In the genomic region with DNA sequence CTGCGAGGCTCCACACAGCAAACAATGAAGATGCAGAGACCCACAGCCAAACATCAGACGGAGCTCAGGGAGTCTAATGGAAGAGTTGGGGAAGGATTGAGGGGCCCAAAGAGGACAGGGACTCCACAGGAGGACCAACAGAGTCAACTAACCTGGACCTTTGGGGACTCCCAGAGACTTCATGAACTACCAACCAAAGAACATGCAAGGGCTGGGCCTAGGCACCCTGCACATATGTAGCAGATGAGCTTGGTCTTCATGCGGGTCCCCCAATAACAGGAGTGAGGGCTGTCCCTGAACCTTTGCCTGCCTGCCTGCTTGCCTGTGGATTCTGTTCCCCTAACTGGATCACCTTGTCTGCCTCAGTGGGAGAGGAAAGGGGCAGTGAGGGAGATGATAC, we compare ENCODE assay signal across 19 mouse cellular contexts.
DNase-seq lines count a peak whose midpoint lies in the region; ATAC-seq lines count a peak whose summit lies in the region.
"Had no signal": no experiment of that assay in that cellular context is flagged by ENCODE, and none has a peak within 500 bp of the region (broad histone marks: within the 10 kb centered on the region; RNA-seq: fewer than 3 reads in every experiment).

No protein-coding gene starts in this region.

- H3K36me3 ChIP-seq in midbrain, embryonic 11.5 days (ENCODE audit: control insufficient read depth, insufficient read depth, low read length) = peaks cover 8% of the 10 kb centered on the region
- H3K36me3 ChIP-seq in midbrain, embryonic 10.5 days = peaks cover 56% of the 10 kb centered on the region

- no peak overlapping the region for H3K27ac ChIP-seq in midbrain, embryonic 11.5 days (ENCODE audit: low read depth, low read length)
- no peak overlapping the region for H3K27ac ChIP-seq in midbrain, embryonic 10.5 days (replicated peaks)

- peak; percentile 75 for DNase-seq in heart, adult 11 months
- DNase-seq in heart, postnatal 4 days = no peak
- DNase-seq in midbrain, embryonic 11.5 days (ENCODE audit: low spot score, missing footprints) = peak; percentile 51
- no peak for DNase-seq in midbrain, embryonic 10.5 days (ENCODE audit: low spot score)
- DNase-seq: adrenal gland, adult 2 months; adrenal gland, adult 8-10 months; adrenal gland, postnatal 10 days; adrenal gland, postnatal 14 days; adrenal gland, postnatal 25 days; adrenal gland, postnatal 36 days; B cell, adult 2 months; cerebellum, adult 11 months; cerebellum, adult 11-12 months; cerebellum, adult 18-20 months had no signal

- no peak overlapping the region for H3K9ac ChIP-seq in midbrain, embryonic 11.5 days (ENCODE audit: low read length)

- no peaks in the 10 kb centered on the region for H3K9me3 ChIP-seq in midbrain, embryonic 11.5 days (ENCODE audit: control insufficient read depth, low read length)
- H3K9me3 ChIP-seq in midbrain, embryonic 10.5 days (replicated peaks) = no peaks in the 10 kb centered on the region
- H3K9me3 ChIP-seq: G1E had no signal

- H3K4me2 ChIP-seq in midbrain, embryonic 11.5 days = no peak overlapping the region

- H3K27me3 ChIP-seq in midbrain, embryonic 11.5 days (ENCODE audit: control insufficient read depth, insufficient read depth, low read length) = no peaks in the 10 kb centered on the region
- no peaks in the 10 kb centered on the region for H3K27me3 ChIP-seq in midbrain, embryonic 10.5 days (ENCODE audit: low read depth, poor library complexity, severe bottlenecking)
- H3K27me3 ChIP-seq: CH12.LX, Patski had no signal

- 98% methylated on average over 3 of the region's 3 CpGs for WGBS in midbrain, embryonic 11.5 days
- WGBS in midbrain, embryonic 10.5 days = 100% methylated on average over 3 of the region's 3 CpGs

- H3K4me3 ChIP-seq in midbrain, embryonic 11.5 days (ENCODE audit: low read depth, low read length) = no peak overlapping the region
- H3K4me3 ChIP-seq in midbrain, embryonic 10.5 days = no peak overlapping the region

- no peaks in the 10 kb centered on the region for H3K4me1 ChIP-seq in midbrain, embryonic 11.5 days (ENCODE audit: control insufficient read depth, insufficient read depth, low read length)
- H3K4me1 ChIP-seq in midbrain, embryonic 10.5 days = no peaks in the 10 kb centered on the region

- no peak for ATAC-seq in midbrain, embryonic 11.5 days (ENCODE audit: low FRiP score)
- ATAC-seq: activated CD4-positive, CD25-positive, alpha-beta regulatory T cell, adult 4 months; CD4-positive, CD25-positive, alpha-beta regulatory T cell, adult 4 months; Patski had no signal

Comparison
In these comparisons a context has a peak if more than half of its experiments do, and no peak if none do; other contexts are left out.
1. DNase-seq: peak in heart, adult 11 months (single experiment) and midbrain, embryonic 11.5 days (single experiment); none in heart, postnatal 4 days (single experiment) and midbrain, embryonic 10.5 days (single experiment).